Mouse (Mus musculus): ENCODE results near the gene Rfc5.

The Rfc5 gene

GRCm38 (mm10) chr5:117376331-117376761, 12.5 kb downstream of the Rfc5 start:
- DNase-seq (ENCODE audit: extremely low read depth, insufficient read length, low spot score), result no peak

DNA sequence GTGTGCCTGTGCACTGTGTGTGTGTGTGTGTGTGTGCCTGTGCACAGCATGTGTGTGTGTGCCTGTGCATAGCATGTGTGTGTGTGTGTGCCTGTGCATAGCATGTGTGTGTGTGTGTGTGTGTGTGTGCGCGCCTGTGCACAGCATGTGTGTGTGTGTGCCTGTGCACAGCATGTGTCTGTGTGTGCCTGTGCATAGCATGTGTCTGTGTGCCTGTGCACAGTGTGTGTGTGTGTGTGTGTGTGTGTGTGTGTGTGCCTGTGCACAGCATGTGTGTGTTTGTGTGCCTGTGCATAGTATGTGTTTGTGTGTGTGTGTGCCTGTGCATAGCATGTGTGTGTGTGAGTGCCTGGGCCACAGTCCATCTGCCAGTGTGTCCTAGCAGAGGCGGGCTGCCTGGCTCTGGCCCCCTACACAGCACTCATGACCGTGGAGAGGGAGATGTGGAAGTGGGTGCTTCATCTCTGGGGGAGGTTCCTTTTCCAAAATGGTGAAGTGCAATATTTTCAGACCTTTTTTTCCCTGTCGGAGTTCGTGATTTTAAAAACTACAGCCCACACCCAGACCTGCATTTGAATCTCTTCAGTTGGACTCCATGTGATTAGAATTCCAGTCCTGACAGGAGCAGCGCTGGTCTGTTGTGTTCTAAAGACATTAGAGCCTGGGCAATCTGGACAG, 14.3 kb downstream of the Rfc5 start:
- DNase-seq (ENCODE audit: extremely low read depth, insufficient read length, low spot score), result no peak

GRCm38 (mm10) chr5:117373418-117373817, 15.4 kb downstream of the Rfc5 start:
- DNase-seq (ENCODE audit: extremely low read depth, insufficient read length, low spot score), result no peak

DNA sequence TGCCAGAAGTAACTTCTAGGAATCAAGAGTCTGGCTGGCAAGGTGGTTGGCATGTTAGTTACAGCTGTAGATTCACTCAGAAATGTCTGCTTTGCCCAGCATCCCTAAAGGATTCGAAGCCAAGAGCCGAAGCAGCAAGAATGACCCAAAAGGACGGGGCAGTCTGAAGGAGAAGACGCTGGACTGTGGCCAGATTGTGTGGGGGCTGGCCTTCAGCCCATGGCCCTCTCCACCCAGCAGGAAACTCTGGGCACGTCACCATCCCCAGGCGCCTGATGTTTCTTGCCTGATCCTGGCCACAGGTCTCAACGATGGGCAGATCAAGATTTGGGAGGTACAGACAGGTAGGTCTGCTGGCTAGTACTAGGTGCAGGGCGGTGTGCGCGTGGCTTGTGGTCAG, 18.3 kb downstream of the Rfc5 start:
- DNase-seq (ENCODE audit: extremely low read depth, insufficient read length, low spot score), result no peak

DNA sequence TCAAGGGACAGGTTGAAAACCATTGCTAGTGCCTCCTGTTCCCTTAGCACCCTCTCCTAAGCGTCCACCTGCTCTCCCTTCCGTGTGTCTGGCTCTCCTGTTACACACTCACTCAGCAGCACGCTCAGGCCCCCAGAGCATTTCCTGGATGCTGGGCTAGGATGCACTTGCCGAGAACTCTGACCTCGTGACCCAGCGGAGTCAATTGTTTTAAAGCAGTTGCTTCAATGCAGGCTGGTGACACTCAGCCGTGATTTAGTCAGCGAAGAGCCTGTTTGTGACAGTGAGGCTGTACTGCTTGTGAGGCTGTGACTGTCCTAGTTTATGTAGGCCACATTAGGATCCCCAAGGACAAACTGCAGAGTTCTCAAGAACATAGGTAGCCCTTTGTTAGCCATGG, 21.6 kb downstream of the Rfc5 start:
- no peak for DNase-seq (ENCODE audit: extremely low read depth, insufficient read length, low spot score)

GRCm38 (mm10) chr5:117365904-117366561, 22.8 kb downstream of the Rfc5 start:
- DNase-seq (ENCODE audit: extremely low read depth, insufficient read length, low spot score), result no peak

DNA sequence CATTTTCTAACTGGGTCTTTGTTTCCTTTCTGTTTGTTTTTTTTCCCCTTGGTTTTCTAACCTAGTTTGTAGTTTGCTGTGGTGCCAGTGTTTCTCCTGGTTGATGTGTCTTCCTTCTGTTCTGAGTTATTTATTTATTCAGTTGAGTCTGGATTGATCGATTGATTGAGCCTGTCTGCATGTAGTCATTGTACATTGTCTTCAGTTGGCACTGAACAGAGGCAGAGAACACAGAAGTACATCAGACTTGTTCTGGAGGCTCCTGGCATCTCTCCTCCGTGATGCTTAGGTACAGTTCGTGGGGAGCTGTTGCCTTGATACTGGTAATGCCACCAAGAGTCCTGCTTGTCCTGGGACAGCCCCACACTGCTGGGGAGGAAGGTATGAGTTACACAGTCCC, 24.0 kb downstream of the Rfc5 start:
- no peak for DNase-seq (ENCODE audit: extremely low read depth, insufficient read length, low spot score)

GRCm38 (mm10) chr5:117363066-117363782, 25.6 kb downstream of the Rfc5 start:
- DNase-seq (ENCODE audit: extremely low read depth, insufficient read length, low spot score), result peak; percentile 87

DNA sequence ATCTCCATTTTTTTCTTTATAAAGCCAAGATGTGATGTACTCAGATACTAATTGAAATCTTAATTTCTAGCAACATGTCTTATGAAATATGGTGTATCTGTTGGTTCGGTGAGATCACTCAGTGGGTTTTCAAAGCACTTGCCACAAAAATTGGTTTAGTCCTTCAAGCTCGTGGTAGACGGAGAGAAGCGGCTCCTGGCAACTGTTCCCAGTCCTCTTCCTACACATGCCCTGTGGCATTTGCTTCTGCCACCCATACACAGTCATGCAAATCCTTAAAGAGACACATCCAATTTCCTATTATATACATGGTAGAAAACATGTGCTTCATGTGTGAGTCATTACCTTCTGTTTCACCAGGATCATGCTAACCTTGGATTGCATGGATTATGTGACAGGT, 27.3 kb downstream of the Rfc5 start:
- DNase-seq (ENCODE audit: extremely low read depth, insufficient read length, low spot score), result no peak

- DNase-seq (ENCODE audit: extremely low read depth, insufficient read length, low spot score), result no peak
Measured at GRCm38 (mm10) chr5:117360631-117361541, 28.0 kb downstream of the Rfc5 start.

- no peak for DNase-seq (ENCODE audit: extremely low read depth, insufficient read length, low spot score)
Measured at GRCm38 (mm10) chr5:117360228-117360515, 28.7 kb downstream of the Rfc5 start.

DNA sequence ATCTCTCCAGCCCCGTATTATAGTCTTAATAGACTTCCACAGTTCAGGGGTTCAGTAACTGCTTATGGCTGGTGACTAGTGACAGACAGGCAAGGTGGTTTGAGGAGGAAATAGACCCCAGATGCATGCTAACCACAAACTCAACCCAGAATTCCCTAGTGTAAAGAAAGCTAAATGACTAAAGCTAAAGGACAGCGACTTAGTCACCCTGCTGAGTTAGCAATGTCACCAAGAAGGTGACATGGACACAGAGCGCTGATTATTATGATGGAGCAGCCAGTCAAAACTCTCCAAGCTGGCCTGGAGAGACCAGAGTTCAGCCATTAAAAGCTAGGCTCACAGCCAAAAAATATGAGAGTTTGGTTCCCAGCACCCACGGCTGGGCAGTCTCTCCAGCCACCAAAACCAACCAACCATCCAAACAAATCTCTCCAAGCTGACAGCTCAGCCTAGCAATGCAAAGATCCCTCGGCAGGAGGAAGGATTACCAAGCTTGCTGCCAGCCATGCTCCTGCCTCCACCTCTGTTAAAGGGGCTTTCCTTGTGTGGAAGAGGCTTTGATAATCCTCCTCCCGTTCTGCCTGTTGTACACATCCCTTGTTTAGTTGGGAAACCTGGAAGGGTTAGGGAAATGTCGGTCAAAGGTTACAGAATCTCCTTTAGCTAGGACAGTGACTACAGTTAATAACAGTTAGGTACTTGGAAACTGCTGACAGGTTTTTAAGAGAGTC, 29.2 kb downstream of the Rfc5 start:
- peak; percentile 64 for DNase-seq (ENCODE audit: extremely low read depth, insufficient read length, low spot score)

GRCm38 (mm10) chr5:117358725-117359124, 30.1 kb downstream of the Rfc5 start:
- peak; percentile 63 for DNase-seq (ENCODE audit: extremely low read depth, insufficient read length, low spot score)

DNA sequence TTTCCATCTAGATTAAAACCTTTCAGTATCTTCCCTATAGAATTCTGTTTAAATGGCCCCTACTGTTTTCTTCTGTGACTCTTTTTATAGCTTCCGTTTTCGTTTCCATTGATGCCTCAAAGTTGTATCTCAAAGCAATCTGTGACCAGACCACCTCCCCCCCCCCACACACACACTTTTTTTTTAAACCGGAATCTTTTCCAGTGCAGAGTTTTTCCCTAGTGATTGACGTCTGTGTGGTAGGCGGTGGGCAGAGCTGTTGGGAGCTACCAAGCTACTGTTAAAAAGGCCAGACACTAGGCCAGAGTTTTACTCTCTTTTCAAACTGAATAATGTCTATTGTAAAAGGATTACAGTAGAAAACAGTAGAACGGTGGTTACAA, 30.6 kb downstream of the Rfc5 start:
- no peak for DNase-seq (ENCODE audit: extremely low read depth, insufficient read length, low spot score)

DNA sequence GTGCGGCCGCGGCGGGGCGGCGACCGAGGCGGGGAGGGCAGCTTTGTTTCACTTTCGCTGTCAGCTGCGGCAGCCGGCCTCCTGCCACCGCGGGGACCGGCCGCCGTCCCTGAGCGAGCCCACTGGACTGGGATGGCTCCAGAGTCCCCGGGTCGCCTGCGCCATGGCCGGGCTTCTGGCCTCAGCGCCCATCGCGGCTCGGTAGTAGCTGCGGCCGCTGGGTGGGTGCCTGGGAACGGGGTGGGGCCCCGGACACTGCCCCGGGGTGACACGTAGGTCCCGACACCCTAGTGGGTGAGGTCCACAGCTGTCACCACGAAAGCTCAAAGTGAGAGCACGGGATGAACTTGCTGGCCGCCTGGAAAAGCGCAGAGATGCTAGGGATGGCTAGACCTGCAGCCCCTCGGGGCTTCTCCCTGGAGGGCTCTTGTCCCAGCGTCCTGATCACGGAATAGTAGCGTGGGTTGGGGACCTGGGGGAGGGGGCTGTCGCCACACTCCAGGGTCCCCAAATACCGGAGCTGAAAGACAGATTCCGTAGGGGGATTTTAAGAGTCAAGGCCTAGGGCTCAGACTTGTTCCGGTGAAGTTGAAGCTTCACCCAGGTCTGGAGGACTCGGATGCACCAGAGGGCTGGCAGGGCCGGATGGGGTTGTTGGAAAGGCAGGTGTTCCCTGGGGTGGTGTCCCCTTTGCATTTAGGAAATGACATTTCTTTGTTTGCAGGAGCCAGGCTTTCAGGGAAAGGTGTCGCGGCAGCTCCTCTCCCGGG, 31.2 kb downstream of the Rfc5 start:
- DNase-seq (ENCODE audit: extremely low read depth, insufficient read length, low spot score), result peak; percentile 69

- no peak for DNase-seq (ENCODE audit: extremely low read depth, insufficient read length, low spot score)
Measured at GRCm38 (mm10) chr5:117357129-117357477, 31.7 kb downstream of the Rfc5 start, which contains the start of gene Wsb2. Gene Wsb2 (plus strand): TSS chr5:117357304.

DNA sequence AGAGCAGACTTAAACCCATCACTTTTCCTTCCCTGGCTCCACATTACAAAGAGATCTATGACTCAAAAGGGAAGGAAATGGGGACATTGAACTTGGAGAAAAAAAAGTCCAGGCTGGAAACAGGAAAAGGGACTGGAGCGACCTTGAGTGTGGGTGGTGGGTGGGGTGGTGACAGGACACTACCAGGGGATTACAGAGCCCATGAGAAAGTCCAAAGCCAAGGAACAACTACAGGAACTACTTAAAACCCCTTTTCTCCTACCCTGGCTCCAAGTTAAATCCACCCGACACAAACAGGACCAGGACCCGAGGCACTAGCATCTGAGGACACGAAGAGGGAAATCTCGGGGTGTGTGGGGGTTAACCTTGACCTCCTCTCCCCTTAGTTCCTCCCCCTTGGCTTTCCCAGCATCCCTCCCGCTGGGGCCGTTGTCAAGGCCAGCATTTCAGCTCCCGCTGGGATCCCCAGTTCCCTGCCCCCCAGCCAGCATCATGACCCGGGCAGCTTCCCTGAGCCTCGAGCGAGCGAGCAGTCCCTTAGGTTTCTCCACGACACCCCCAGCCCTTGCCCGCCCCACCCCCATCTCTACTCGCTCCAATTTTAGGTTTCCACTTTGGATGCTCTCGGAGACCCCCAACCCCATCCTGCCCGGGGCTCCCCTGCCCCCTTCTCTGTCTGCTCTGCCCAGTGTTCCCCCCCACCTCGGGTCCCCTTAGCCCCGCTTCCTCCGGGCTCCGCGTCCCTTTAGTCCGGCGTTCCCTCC, 32.3 kb downstream of the Rfc5 start:
- DNase-seq (ENCODE audit: extremely low read depth, insufficient read length, low spot score), result peak; percentile 53

- DNase-seq (ENCODE audit: extremely low read depth, insufficient read length, low spot score), result no peak
Measured at GRCm38 (mm10) chr5:117355648-117356303, 33.1 kb downstream of the Rfc5 start.

Measured in 3134 (cell line).